Mouse (Mus musculus): ENCODE measurements at regions not wholly inside any gene's neighbourhood (a gene's known extent, or its start where the extent isn't known, plus 50 kb on each side); places are given as distances from the start of the nearest gene placed in this dataset.

DNA sequence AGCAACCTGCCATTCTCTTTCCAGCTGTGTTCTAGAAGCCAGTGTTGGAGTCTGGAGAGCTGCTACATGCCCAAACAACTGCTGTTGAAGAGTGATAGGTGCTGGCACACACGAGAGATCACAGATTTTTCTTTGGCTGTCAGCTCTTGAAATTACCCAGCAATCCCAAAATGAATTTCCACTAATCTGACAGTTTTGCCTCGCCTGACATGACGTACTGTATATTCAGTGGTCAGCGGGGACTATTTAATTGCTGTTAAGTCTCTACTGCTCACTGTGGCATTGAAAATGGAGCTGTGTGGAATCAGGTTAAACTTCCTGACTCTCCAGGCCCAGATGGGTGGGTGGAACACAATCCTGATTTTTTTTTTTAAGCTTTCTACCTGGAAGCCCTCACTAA is 222.5 kb downstream of the Gm11011 start:
- TF ChIP-seq POLR2AphosphoS5 (IDR thresholded peaks at IDR 0.05; ENCODE audit: insufficient replicate concordance, low read depth, low read length) (no peak), CTCF (IDR thresholded peaks at IDR 0.05; ENCODE audit: low read depth, low read length) (no peak)
